Mouse (Mus musculus) midbrain, embryonic 16.5 days (tissue): ENCODE measurements around the gene BC029722. TPM values are rescaled to one million over a fixed set of nuclear protein-coding genes. Genes with fewer than 3 reads are reported as not detected.

Experiments
- ATAC-seq: fragments of 200-750 bp; cut with Nextera tagmentation; 2 replicates; pipeline ENCODE4 v1.8.0; 2017; ENCODE audit warnings: moderate TSS enrichment
- H3K27ac ChIP-seq: fragments of 300-500 bp; sonication (generic); 2 replicates; pipeline ENCODE4 v1.5.1; 2014; ENCODE audit warnings: mild to moderate bottlenecking, low read length, mixed read lengths
- H3K27me3 ChIP-seq: fragments of 300-500 bp; sonication (generic); 2 replicates; pipeline ENCODE4 v1.6.1; 2014; ENCODE audit warnings: low read depth, low read length, mixed read lengths; ENCODE audit not compliant: control insufficient read depth, insufficient read depth
- H3K36me3 ChIP-seq: fragments of 300-500 bp; sonication (generic); 2 replicates; pipeline ENCODE4 v1.6.1; 2014; ENCODE audit warnings: mild to moderate bottlenecking, low read length, moderate library complexity, mixed read lengths; ENCODE audit not compliant: control insufficient read depth, insufficient read depth
- H3K4me1 ChIP-seq: fragments of 300-500 bp; sonication (generic); 2 replicates; pipeline ENCODE4 v1.6.1; 2014; ENCODE audit warnings: mild to moderate bottlenecking, low read length, mixed read lengths; ENCODE audit not compliant: control insufficient read depth, insufficient read depth
- H3K4me2 ChIP-seq: fragments of 300-500 bp; sonication (generic); 2 replicates; pipeline ENCODE4 v1.6.1; 2014; ENCODE audit warnings: mild to moderate bottlenecking, low read length, mixed read lengths
- H3K4me3 ChIP-seq: fragments of 300-500 bp; sonication (generic); 2 replicates; pipeline ENCODE4 v1.5.1; 2014; ENCODE audit warnings: low read depth, mild to moderate bottlenecking, low read length, moderate library complexity, mixed read lengths
- H3K9ac ChIP-seq: fragments of 300-500 bp; sonication (generic); 2 replicates; pipeline ENCODE4 v1.6.1; 2014; ENCODE audit warnings: low read depth, low read length, mixed read lengths
- H3K9me3 ChIP-seq: fragments of 300-500 bp; sonication (generic); replicated peaks from 2 replicates; pipeline ENCODE4 v1.6.1; 2014; ENCODE audit warnings: mild to moderate bottlenecking, low read length, mixed read lengths; ENCODE audit not compliant: control insufficient read depth, poor library complexity, severe bottlenecking
- WGBS: fragments of 180-500 bp; shearing (Covaris S2); extraction: QIAGEN DNeasy Blood & Tissue Kit; methylation state at CpG from one replicate; pipeline ENCODE4 v1.1.7; 2014; 5-methylcytosine and 5-hydroxymethylcytosine counted together
- polyA plus RNA-seq: library from polyadenylated mRNA; unstranded; fragments of >200 nt; fragmentation: Nextera tagmentation; extraction: Ambion mirVana; gene quantifications from 2 replicates; pipeline ENCODE4 v1.2.1, GENCODE M21; 2015

Gene BC029722
- polyA plus RNA-seq, 1 experiment from 2014 or later = 44.0 TPM

- Histone ChIP-seq H3K36me3 (peaks cover 37% of the 10 kb centered on the region), H3K4me2 (no peak overlapping the region), H3K27ac (no peak overlapping the region), H3K9me3 (no peaks in the 10 kb centered on the region), H3K9ac (no peak overlapping the region), H3K4me3 (no peak overlapping the region), H3K27me3 (no peaks in the 10 kb centered on the region), H3K4me1 (no peaks in the 10 kb centered on the region)
- 65% methylated on average over 3 of the region's 3 CpGs for whole genome bisulfite sequencing
- ATAC-seq = no peak
These were observed 20.6 kb downstream of the BC029722 start for GRCm38 (mm10) chr2:155798613-155799012.

- Histone ChIP-seq H3K4me1 (no peaks in the 10 kb centered on the region), H3K27me3 (no peaks in the 10 kb centered on the region), H3K27ac (no peak overlapping the region), H3K4me3 (no peak overlapping the region), H3K9ac (no peak overlapping the region), H3K36me3 (peaks cover 18% of the 10 kb centered on the region), H3K9me3 (no peaks in the 10 kb centered on the region), H3K4me2 (no peak overlapping the region)
- no peak for ATAC-seq
- WGBS = 90% methylated on average over 12 of the region's 12 CpGs
These were observed 24.4 kb downstream of the BC029722 start for GRCm38 (mm10) chr2:155794674-155795445.

- Histone ChIP-seq H3K27ac (no peak overlapping the region), H3K4me3 (no peak overlapping the region), H3K9me3 (no peaks in the 10 kb centered on the region), H3K36me3 (peaks cover 9% of the 10 kb centered on the region; the same call in 1 of the 2 replicates), H3K4me2 (no peak overlapping the region), H3K27me3 (no peaks in the 10 kb centered on the region), H3K9ac (no peak overlapping the region), H3K4me1 (no peaks in the 10 kb centered on the region)
- ATAC-seq = no peak
- 24% methylated on average over 12 of the region's 12 CpGs for WGBS
These were observed 26.3 kb downstream of the BC029722 start for GRCm38 (mm10) chr2:155792899-155793298.

GRCm38 (mm10) chr2:155787949-155788931, 31.0 kb downstream of the BC029722 start:
- Histone ChIP-seq H3K27me3 (no peaks in the 10 kb centered on the region), H3K4me3 (no peak overlapping the region), H3K9me3 (no peaks in the 10 kb centered on the region), H3K9ac (no peak overlapping the region), H3K4me2 (no peak overlapping the region), H3K4me1 (no peaks in the 10 kb centered on the region), H3K36me3 (0 out of 2 replicates have a peak, but pooled peaks cover 3% of the 10 kb centered on the region), H3K27ac (no peak overlapping the region)
- no peak for ATAC-seq
- 85% methylated on average over 18 of the region's 18 CpGs for WGBS

- Histone ChIP-seq H3K4me2 (no peak overlapping the region), H3K36me3 (no peaks in the 10 kb centered on the region), H3K27ac (no peak overlapping the region), H3K9ac (no peak overlapping the region), H3K9me3 (no peaks in the 10 kb centered on the region), H3K27me3 (no peaks in the 10 kb centered on the region), H3K4me3 (no peak overlapping the region), H3K4me1 (no peaks in the 10 kb centered on the region)
- 79% methylated on average over 5 of the region's 5 CpGs for WGBS
- no peak for ATAC-seq
These were observed 32.3 kb downstream of the BC029722 start for GRCm38 (mm10) chr2:155786905-155787304.

- no peaks in the 10 kb centered on the region for H3K9me3 ChIP-seq
- no peak for ATAC-seq
- 78% methylated on average over 6 of the region's 6 CpGs for WGBS
- H3K36me3 ChIP-seq = no peaks in the 10 kb centered on the region
- H3K4me3 ChIP-seq = no peak overlapping the region
- H3K27ac ChIP-seq = no peak overlapping the region
- H3K9ac ChIP-seq = no peak overlapping the region
- H3K27me3 ChIP-seq = no peaks in the 10 kb centered on the region
- no peaks in the 10 kb centered on the region for H3K4me1 ChIP-seq
- H3K4me2 ChIP-seq = no peak overlapping the region
These were observed 34.7 kb downstream of the BC029722 start for GRCm38 (mm10) chr2:155784534-155784933.

GRCm38 (mm10) chr2:155779506-155779905, 39.7 kb downstream of the BC029722 start:
- Histone ChIP-seq H3K4me1 (peaks cover 30% of the 10 kb centered on the region), H3K4me3 (no peak overlapping the region), H3K4me2 (no peak overlapping the region), H3K36me3 (no peaks in the 10 kb centered on the region), H3K9ac (no peak overlapping the region), H3K27ac (no peak overlapping the region), H3K27me3 (no peaks in the 10 kb centered on the region), H3K9me3 (no peaks in the 10 kb centered on the region)
- no peak for ATAC-seq
- WGBS = 81% methylated on average over 3 of the region's 3 CpGs

GRCm38 (mm10) chr2:155779066-155779465, 40.2 kb downstream of the BC029722 start:
- Histone ChIP-seq H3K4me3 (no peak overlapping the region), H3K9ac (no peak overlapping the region), H3K4me2 (no peak overlapping the region), H3K27me3 (0 out of 2 replicates have a peak, but pooled peaks cover under 1% of the 10 kb centered on the region), H3K9me3 (no peaks in the 10 kb centered on the region), H3K36me3 (no peaks in the 10 kb centered on the region), H3K27ac (no peak overlapping the region), H3K4me1 (peaks cover 32% of the 10 kb centered on the region)
- no peak for ATAC-seq
- WGBS = 46% methylated on average over 7 of the region's 7 CpGs

GRCm38 (mm10) chr2:155778004-155778403, 41.2 kb downstream of the BC029722 start:
- H3K27me3 ChIP-seq = peaks cover 9% of the 10 kb centered on the region
- H3K4me2 ChIP-seq = no peak overlapping the region; the same call in 1 of the 2 replicates
- peaks cover 32% of the 10 kb centered on the region for H3K4me1 ChIP-seq
- H3K9me3 ChIP-seq = no peaks in the 10 kb centered on the region
- H3K9ac ChIP-seq = no peak overlapping the region
- WGBS = 39% methylated on average over 6 of the region's 6 CpGs
- H3K4me3 ChIP-seq = no peak overlapping the region
- H3K36me3 ChIP-seq = no peaks in the 10 kb centered on the region
- no peak for ATAC-seq
- H3K27ac ChIP-seq = no peak overlapping the region
